Mouse (Mus musculus): Measurements from ENCODE around the gene Irak2.

- no peak for TF ChIP-seq CTCF (IDR thresholded peaks at IDR 0.05; ENCODE audit: control insufficient read depth, insufficient read depth, insufficient read length)
- TF ChIP-seq USF1 (IDR thresholded peaks at IDR 0.05; ENCODE audit: low read depth): no peak
- no peak for TF ChIP-seq FOSL1 (IDR thresholded peaks at IDR 0.05; ENCODE audit: insufficient read depth, low read length, poor library complexity, severe bottlenecking)
These were observed 34.3 kb upstream of the Irak2 start for GRCm38 (mm10) chr6:113603993-113604392.

Measured in C2C12 (cell line).